Mouse (Mus musculus): ENCODE measurements around the gene Fkbp1b.

DNA sequence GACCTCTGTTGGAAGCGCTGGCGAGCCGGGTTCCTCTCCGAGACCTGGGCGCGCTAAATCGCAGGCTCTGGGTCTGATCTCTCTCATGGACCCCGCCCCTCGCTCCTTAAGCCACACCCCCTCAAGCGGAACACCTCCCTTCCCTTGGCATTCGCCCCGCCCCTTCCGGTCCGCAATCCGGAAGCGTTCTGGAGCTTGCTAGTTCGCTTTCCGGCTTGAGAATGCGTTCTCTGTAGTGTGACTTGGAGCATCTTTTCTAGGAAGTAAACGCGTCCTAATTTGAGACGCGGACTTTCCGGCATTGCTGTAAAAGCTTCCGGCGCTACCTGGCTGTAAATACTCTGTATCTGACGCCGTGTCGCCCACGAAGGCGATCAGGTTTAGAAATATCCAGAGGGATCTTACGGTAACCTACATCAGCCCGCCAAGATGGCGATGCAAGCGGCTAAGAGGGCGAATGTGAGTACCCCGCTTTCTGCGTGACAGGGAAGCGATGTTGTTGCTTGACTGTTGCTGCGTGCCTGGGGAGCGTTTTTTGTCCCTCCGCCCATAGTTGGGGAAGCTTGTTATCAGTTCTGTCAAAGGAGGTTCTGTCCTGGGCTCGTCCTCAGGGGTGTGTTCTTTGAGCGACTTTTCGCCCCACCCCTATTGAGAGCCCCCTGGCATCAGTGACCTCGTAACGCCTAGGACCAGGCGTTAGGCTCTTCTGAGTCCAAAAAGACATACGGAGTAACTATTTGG, 23.9 kb downstream of the Fkbp1b start, which contains the start of gene Sf3b6:
- TF ChIP-seq POLR2A (IDR thresholded peaks at IDR 0.05; ENCODE audit: insufficient read depth, low read depth, low read length): peak; percentile 82
- no peak for TF ChIP-seq CTCF (IDR thresholded peaks at IDR 0.05; ENCODE audit: insufficient read depth, low read depth, low read length)

Data from olfactory bulb, adult 2 months (tissue).